Mouse (Mus musculus): ENCODE results near the gene Scin. TPM values are rescaled to one million over a fixed set of nuclear protein-coding genes. Genes with fewer than 3 reads are reported as not detected.
"Not testable (repeated sequence)": the region's sequence is repeated elsewhere in the genome, so short reads cannot be mapped to it uniquely, and the experiment has no call there.

The Scin gene
- polyA plus RNA-seq (2016; fragmentation: Nextera tagmentation; extraction: Ambion mirVana): 0.28 and 1.3 TPM in 2 replicates

GRCm38 (mm10) chr12:40133573-40134271 is at the start of gene Scin:
Scin (minus strand) TSS chr12:40134228.
- no peak within 1 kb of the TSS; the same call in 1 of the 2 replicates for H3K27ac ChIP-seq
- H3K4me3 ChIP-seq: peak within 1 kb of the TSS; percentile 67
- H3K36me3 ChIP-seq: no peaks in the 10 kb centered on the region
- H3K27me3 ChIP-seq (ENCODE audit: insufficient read depth, poor library complexity, severe bottlenecking): peaks cover 38% of the 10 kb centered on the region
- WGBS: under 1% methylated on average over 39 of the region's 39 CpGs
- H3K9me3 ChIP-seq: no peaks in the 10 kb centered on the region
- DNase-seq (ENCODE audit: low spot score): peak; percentile 75
- H3K4me1 ChIP-seq: peaks cover 7% of the 10 kb centered on the region; the same call in 1 of the 2 replicates

GRCm38 (mm10) chr12:40177089-40177488 is 43.1 kb upstream of the Scin start:
- H3K9me3 ChIP-seq: no peaks in the 10 kb centered on the region
- peaks cover 20% of the 10 kb centered on the region; the same call in 1 of the 2 replicates for H3K36me3 ChIP-seq
- DNase-seq (ENCODE audit: low spot score): no peak
- H3K4me1 ChIP-seq: no peaks in the 10 kb centered on the region
- no peaks in the 10 kb centered on the region for H3K27me3 ChIP-seq (ENCODE audit: insufficient read depth, poor library complexity, severe bottlenecking)
- 51% methylated on average over 6 of the region's 6 CpGs for WGBS
- H3K27ac ChIP-seq: no peak overlapping the region
- no peak overlapping the region for H3K4me3 ChIP-seq

- Histone ChIP-seq H3K27ac (no peak overlapping the region), H3K4me3 (no peak overlapping the region), H3K27me3 (ENCODE audit: insufficient read depth, poor library complexity, severe bottlenecking) (no peaks in the 10 kb centered on the region), H3K4me1 (no peaks in the 10 kb centered on the region), H3K9me3 (no peaks in the 10 kb centered on the region), H3K36me3 (peaks cover 16% of the 10 kb centered on the region; the same call in 1 of the 2 replicates)
- no peak for DNase-seq (ENCODE audit: low spot score)
- 74% methylated on average over 2 of the region's 2 CpGs for WGBS
These were observed 42.1 kb upstream of the Scin start for GRCm38 (mm10) chr12:40176158-40176557.

- 60% methylated on average over 1 of the region's 1 CpGs for WGBS
- not testable (repeated sequence) for H3K4me1 ChIP-seq; H3K27me3 ChIP-seq (ENCODE audit: insufficient read depth, poor library complexity, severe bottlenecking); H3K4me3 ChIP-seq; H3K27ac ChIP-seq; H3K36me3 ChIP-seq; DNase-seq (ENCODE audit: low spot score); H3K9me3 ChIP-seq
These were observed 41.1 kb upstream of the Scin start for GRCm38 (mm10) chr12:40175171-40175570.

GRCm38 (mm10) chr12:40171637-40172036 is 37.6 kb upstream of the Scin start:
- H3K27ac ChIP-seq: no peak overlapping the region
- 0 out of 2 replicates have a peak, but pooled peaks cover 7% of the 10 kb centered on the region for H3K36me3 ChIP-seq
- no peaks in the 10 kb centered on the region for H3K4me1 ChIP-seq
- WGBS: 79% methylated on average over 2 of the region's 2 CpGs
- no peaks in the 10 kb centered on the region for H3K9me3 ChIP-seq
- no peak for DNase-seq (ENCODE audit: low spot score)
- H3K27me3 ChIP-seq (ENCODE audit: insufficient read depth, poor library complexity, severe bottlenecking): no peaks in the 10 kb centered on the region
- no peak overlapping the region for H3K4me3 ChIP-seq

- Histone ChIP-seq H3K27ac (no peak overlapping the region), H3K9me3 (no peaks in the 10 kb centered on the region), H3K4me1 (no peaks in the 10 kb centered on the region), H3K36me3 (0 out of 2 replicates have a peak, but pooled peaks cover 4% of the 10 kb centered on the region), H3K27me3 (ENCODE audit: insufficient read depth, poor library complexity, severe bottlenecking) (no peaks in the 10 kb centered on the region), H3K4me3 (no peak overlapping the region)
- 95% methylated on average over 1 of the region's 1 CpGs for WGBS
- no peak for DNase-seq (ENCODE audit: low spot score)
These were observed 35.6 kb upstream of the Scin start for GRCm38 (mm10) chr12:40169675-40170074.

- DNase-seq (ENCODE audit: low spot score): no peak
- no peaks in the 10 kb centered on the region for H3K9me3 ChIP-seq
- 9% methylated on average over 2 of the region's 2 CpGs for WGBS
- no peak overlapping the region for H3K4me3 ChIP-seq
- H3K36me3 ChIP-seq: no peaks in the 10 kb centered on the region
- H3K27ac ChIP-seq: no peak overlapping the region
- H3K27me3 ChIP-seq (ENCODE audit: insufficient read depth, poor library complexity, severe bottlenecking): no peaks in the 10 kb centered on the region
- no peaks in the 10 kb centered on the region for H3K4me1 ChIP-seq
These were observed 30.6 kb upstream of the Scin start for GRCm38 (mm10) chr12:40164621-40165020.

- no peaks in the 10 kb centered on the region for H3K4me1 ChIP-seq
- no peak overlapping the region for H3K4me3 ChIP-seq
- H3K27me3 ChIP-seq (ENCODE audit: insufficient read depth, poor library complexity, severe bottlenecking): no peaks in the 10 kb centered on the region
- 77% methylated on average over 2 of the region's 2 CpGs for WGBS
- no peak overlapping the region for H3K27ac ChIP-seq
- no peaks in the 10 kb centered on the region for H3K36me3 ChIP-seq
- no peak for DNase-seq (ENCODE audit: low spot score)
- H3K9me3 ChIP-seq: no peaks in the 10 kb centered on the region
These were observed 26.7 kb upstream of the Scin start for GRCm38 (mm10) chr12:40160777-40161176.

GRCm38 (mm10) chr12:40154188-40154587 is 20.2 kb upstream of the Scin start:
- Histone ChIP-seq H3K36me3 (no peaks in the 10 kb centered on the region), H3K4me1 (no peaks in the 10 kb centered on the region), H3K4me3 (no peak overlapping the region), H3K27ac (no peak overlapping the region), H3K9me3 (no peaks in the 10 kb centered on the region), H3K27me3 (ENCODE audit: insufficient read depth, poor library complexity, severe bottlenecking) (no peaks in the 10 kb centered on the region)
- 84% methylated on average over 6 of the region's 6 CpGs for WGBS
- DNase-seq (ENCODE audit: low spot score): no peak

- H3K36me3 ChIP-seq: no peaks in the 10 kb centered on the region
- 52% methylated on average over 8 of the region's 8 CpGs for WGBS
- no peaks in the 10 kb centered on the region for H3K4me1 ChIP-seq
- no peaks in the 10 kb centered on the region for H3K27me3 ChIP-seq (ENCODE audit: insufficient read depth, poor library complexity, severe bottlenecking)
- H3K9me3 ChIP-seq: no peaks in the 10 kb centered on the region
- no peak for DNase-seq (ENCODE audit: low spot score)
- no peak overlapping the region for H3K27ac ChIP-seq
- no peak overlapping the region for H3K4me3 ChIP-seq
These were observed 18.5 kb upstream of the Scin start for GRCm38 (mm10) chr12:40152353-40153069.

- H3K4me3 ChIP-seq: no peak overlapping the region
- no peaks in the 10 kb centered on the region for H3K4me1 ChIP-seq
- 57% methylated on average over 4 of the region's 4 CpGs for WGBS
- DNase-seq (ENCODE audit: low spot score): no peak
- H3K36me3 ChIP-seq: no peaks in the 10 kb centered on the region
- H3K27me3 ChIP-seq (ENCODE audit: insufficient read depth, poor library complexity, severe bottlenecking): no peaks in the 10 kb centered on the region
- H3K9me3 ChIP-seq: no peaks in the 10 kb centered on the region
- H3K27ac ChIP-seq: no peak overlapping the region
These were observed 13.3 kb upstream of the Scin start for GRCm38 (mm10) chr12:40147319-40147718.

GRCm38 (mm10) chr12:40146510-40146909 is 12.5 kb upstream of the Scin start:
- Histone ChIP-seq H3K4me3 (no peak overlapping the region), H3K27me3 (ENCODE audit: insufficient read depth, poor library complexity, severe bottlenecking) (no peaks in the 10 kb centered on the region), H3K27ac (no peak overlapping the region), H3K9me3 (no peaks in the 10 kb centered on the region), H3K36me3 (no peaks in the 10 kb centered on the region), H3K4me1 (no peaks in the 10 kb centered on the region)
- no peak for DNase-seq (ENCODE audit: low spot score)
- WGBS: 72% methylated on average over 5 of the region's 5 CpGs

- Histone ChIP-seq H3K27me3 (ENCODE audit: insufficient read depth, poor library complexity, severe bottlenecking) (no peaks in the 10 kb centered on the region), H3K9me3 (no peaks in the 10 kb centered on the region), H3K4me3 (no peak overlapping the region), H3K27ac (no peak overlapping the region), H3K36me3 (no peaks in the 10 kb centered on the region), H3K4me1 (no peaks in the 10 kb centered on the region)
- no peak for DNase-seq (ENCODE audit: low spot score)
- WGBS: 71% methylated on average over 5 of the region's 5 CpGs
These were observed 6.7 kb upstream of the Scin start for GRCm38 (mm10) chr12:40140706-40141105.

Measured in heart, embryonic 10.5 days (tissue).